Mouse (Mus musculus): ENCODE measurements around the gene Sprtn. TPM values are rescaled to one million over a fixed set of nuclear protein-coding genes. Genes with fewer than 3 reads are reported as not detected.

The Sprtn gene
- polyA plus RNA-seq, 1 experiment from 2014 or later = 9.0 TPM

DNA sequence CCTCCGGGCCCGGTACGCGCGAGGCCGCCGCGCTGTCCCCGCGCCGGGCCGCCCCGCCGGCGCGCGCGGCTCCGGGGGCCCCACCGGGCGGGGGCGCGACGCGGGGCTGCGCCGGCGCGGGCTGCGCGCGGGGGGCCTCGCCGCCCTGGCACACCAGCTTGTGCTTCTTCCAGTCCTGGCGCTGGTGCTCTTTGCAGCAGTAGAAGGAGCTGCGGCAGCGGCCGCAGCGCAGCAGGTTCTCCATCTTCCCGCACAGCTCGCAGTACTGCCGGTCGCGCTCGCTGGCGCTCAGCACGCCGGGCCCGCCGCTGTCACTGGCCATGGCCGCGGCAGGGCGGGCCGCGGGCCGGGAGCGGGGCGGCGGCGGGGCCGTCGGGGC is 51.0 kb downstream of the Sprtn start:
- peak overlapping the region; percentile 93 for H3K9ac ChIP-seq (ENCODE audit: low read depth, low read length)
- peaks cover 37% of the 10 kb centered on the region for H3K4me1 ChIP-seq (ENCODE audit: control insufficient read depth, insufficient read depth, low read length)
- 0% methylated on average over 27 of the region's 62 CpGs for WGBS
- H3K27me3 ChIP-seq (ENCODE audit: control insufficient read depth, insufficient read depth, low read depth, low read length) = no peaks in the 10 kb centered on the region
- peak overlapping the region; percentile 98 for H3K27ac ChIP-seq (ENCODE audit: low read length)
- H3K4me2 ChIP-seq (ENCODE audit: low read length) = peak overlapping the region; percentile 96
- H3K36me3 ChIP-seq (ENCODE audit: control insufficient read depth, insufficient read depth, low read length) = no peaks in the 10 kb centered on the region
- ATAC-seq = peak; percentile 32; the same call in 1 of the 2 replicates
- peak overlapping the region; percentile 88 for H3K4me3 ChIP-seq (ENCODE audit: low read depth, low read length)
- H3K9me3 ChIP-seq (replicated peaks; ENCODE audit: control insufficient read depth, low read length, poor library complexity, severe bottlenecking) = no peaks in the 10 kb centered on the region

GRCm38 (mm10) chr8:124949209-124950068 is 51.8 kb downstream of the Sprtn start, which contains the start of gene Egln1:
TSS of gene Egln1 (minus strand) at chr8:124949324.
- Histone ChIP-seq H3K36me3 (ENCODE audit: control insufficient read depth, insufficient read depth, low read length) (no peaks in the 10 kb centered on the region), H3K4me1 (ENCODE audit: control insufficient read depth, insufficient read depth, low read length) (peaks cover 34% of the 10 kb centered on the region), H3K9me3 (replicated peaks; ENCODE audit: control insufficient read depth, low read length, poor library complexity, severe bottlenecking) (no peaks in the 10 kb centered on the region), H3K4me2 (ENCODE audit: low read length) (peak within 1 kb of the TSS; percentile 96), H3K4me3 (ENCODE audit: low read depth, low read length) (peak within 1 kb of the TSS; percentile 88), H3K27ac (ENCODE audit: low read length) (peak within 1 kb of the TSS; percentile 98), H3K9ac (ENCODE audit: low read depth, low read length) (peak within 1 kb of the TSS; percentile 93), H3K27me3 (ENCODE audit: control insufficient read depth, insufficient read depth, low read depth, low read length) (no peaks in the 10 kb centered on the region)
- ATAC-seq = peak; percentile 86
- under 1% methylated on average over 51 of the region's 98 CpGs for WGBS

DNA sequence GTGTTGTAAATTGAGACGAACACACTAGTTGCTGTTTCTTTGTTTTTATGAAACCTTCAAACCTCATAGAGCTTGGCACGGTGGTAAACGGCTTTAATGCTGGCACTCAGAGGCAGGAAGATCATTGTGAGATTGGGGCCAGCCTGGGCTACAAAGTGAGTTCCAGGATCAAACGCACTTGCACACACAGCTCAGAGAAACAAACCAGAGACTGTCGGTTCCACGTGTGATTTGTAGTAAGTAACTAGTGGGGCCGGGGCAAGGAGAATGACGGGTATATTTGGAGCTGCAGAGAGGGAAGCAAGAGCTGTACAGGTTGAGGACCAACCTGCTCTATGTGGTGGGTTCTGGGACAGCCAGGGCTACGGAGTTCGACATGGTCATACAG is 52.4 kb downstream of the Sprtn start:
- Histone ChIP-seq H3K4me2 (ENCODE audit: low read length) (peak overlapping the region; percentile 63), H3K9ac (ENCODE audit: low read depth, low read length) (peak overlapping the region; percentile 93), H3K4me1 (ENCODE audit: control insufficient read depth, insufficient read depth, low read length) (peaks cover 32% of the 10 kb centered on the region), H3K4me3 (ENCODE audit: low read depth, low read length) (peak overlapping the region; percentile 88), H3K27ac (ENCODE audit: low read length) (peak overlapping the region; percentile 98), H3K27me3 (ENCODE audit: control insufficient read depth, insufficient read depth, low read depth, low read length) (no peaks in the 10 kb centered on the region), H3K9me3 (replicated peaks; ENCODE audit: control insufficient read depth, low read length, poor library complexity, severe bottlenecking) (no peaks in the 10 kb centered on the region), H3K36me3 (ENCODE audit: control insufficient read depth, insufficient read depth, low read length) (no peaks in the 10 kb centered on the region)
- ATAC-seq = peak; percentile 4; the same call in 1 of the 2 replicates
- 25% methylated on average over 10 of the region's 10 CpGs for WGBS

DNA sequence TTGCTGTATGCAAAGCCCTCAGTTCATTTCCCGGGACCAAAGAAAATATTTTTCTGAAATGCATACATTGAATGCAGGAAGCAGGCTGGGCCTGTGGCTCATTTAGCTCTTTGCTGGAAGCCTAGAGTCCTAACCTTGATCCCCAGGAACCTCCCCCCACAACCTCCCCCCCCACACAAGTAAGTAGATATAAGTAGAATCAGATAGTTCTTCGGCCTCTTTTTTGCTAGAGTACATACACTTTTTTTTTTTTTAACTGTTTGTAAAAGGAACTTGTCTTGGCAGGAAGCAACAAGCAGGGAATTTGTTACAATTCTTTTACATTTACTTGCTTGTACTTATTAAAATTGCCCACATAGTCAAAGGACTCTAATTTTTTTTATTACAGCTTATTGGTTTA is 53.2 kb downstream of the Sprtn start:
- ATAC-seq = no peak
- H3K9ac ChIP-seq (ENCODE audit: low read depth, low read length) = peak overlapping the region; percentile 93; the same call in 1 of the 2 replicates
- peaks cover 24% of the 10 kb centered on the region for H3K4me1 ChIP-seq (ENCODE audit: control insufficient read depth, insufficient read depth, low read length)
- H3K27ac ChIP-seq (ENCODE audit: low read length) = no peak overlapping the region
- 0 out of 2 replicates have a peak overlapping the region, but pooled peaks have one; percentile 88 for H3K4me3 ChIP-seq (ENCODE audit: low read depth, low read length)
- WGBS = 85% methylated on average over 2 of the region's 2 CpGs
- H3K4me2 ChIP-seq (ENCODE audit: low read length) = peak overlapping the region; percentile 63
- H3K27me3 ChIP-seq (ENCODE audit: control insufficient read depth, insufficient read depth, low read depth, low read length) = no peaks in the 10 kb centered on the region
- H3K36me3 ChIP-seq (ENCODE audit: control insufficient read depth, insufficient read depth, low read length) = no peaks in the 10 kb centered on the region
- H3K9me3 ChIP-seq (replicated peaks; ENCODE audit: control insufficient read depth, low read length, poor library complexity, severe bottlenecking) = no peaks in the 10 kb centered on the region

- Histone ChIP-seq H3K9me3 (replicated peaks; ENCODE audit: control insufficient read depth, low read length, poor library complexity, severe bottlenecking) (no peaks in the 10 kb centered on the region), H3K4me2 (ENCODE audit: low read length) (no peak overlapping the region), H3K27me3 (ENCODE audit: control insufficient read depth, insufficient read depth, low read depth, low read length) (no peaks in the 10 kb centered on the region), H3K4me1 (ENCODE audit: control insufficient read depth, insufficient read depth, low read length) (peaks cover 10% of the 10 kb centered on the region), H3K9ac (ENCODE audit: low read depth, low read length) (no peak overlapping the region), H3K4me3 (ENCODE audit: low read depth, low read length) (no peak overlapping the region), H3K27ac (ENCODE audit: low read length) (no peak overlapping the region), H3K36me3 (ENCODE audit: control insufficient read depth, insufficient read depth, low read length) (no peaks in the 10 kb centered on the region)
- 88% methylated on average over 7 of the region's 7 CpGs for WGBS
- no peak for ATAC-seq
Measured at GRCm38 (mm10) chr8:124953188-124953587, 55.5 kb downstream of the Sprtn start.

- no peaks in the 10 kb centered on the region for H3K36me3 ChIP-seq (ENCODE audit: control insufficient read depth, insufficient read depth, low read length)
- H3K9ac ChIP-seq (ENCODE audit: low read depth, low read length) = no peak overlapping the region
- H3K4me1 ChIP-seq (ENCODE audit: control insufficient read depth, insufficient read depth, low read length) = peaks cover 10% of the 10 kb centered on the region
- H3K27me3 ChIP-seq (ENCODE audit: control insufficient read depth, insufficient read depth, low read depth, low read length) = no peaks in the 10 kb centered on the region
- ATAC-seq = no peak
- H3K9me3 ChIP-seq (replicated peaks; ENCODE audit: control insufficient read depth, low read length, poor library complexity, severe bottlenecking) = no peaks in the 10 kb centered on the region
- H3K4me3 ChIP-seq (ENCODE audit: low read depth, low read length) = no peak overlapping the region
- H3K27ac ChIP-seq (ENCODE audit: low read length) = no peak overlapping the region
- no peak overlapping the region for H3K4me2 ChIP-seq (ENCODE audit: low read length)
- WGBS = 70% methylated on average over 8 of the region's 8 CpGs
Measured at GRCm38 (mm10) chr8:124954572-124955082, 56.9 kb downstream of the Sprtn start.

Other genes with a start within 250 kb of the Sprtn start
- gene 2310022B05Rik, start 234.5 kb upstream of the Sprtn start, polyA plus RNA-seq (2015; fragmentation: Nextera tagmentation; extraction: Ambion mirVana) = 20.0 and 24.2 TPM in 2 replicates
- gene Ttc13, start 175.9 kb upstream of the Sprtn start, polyA plus RNA-seq (2015; fragmentation: Nextera tagmentation; extraction: Ambion mirVana) = 64.6 and 66.2 TPM in 2 replicates
- 34.8 and 36.0 TPM in 2 replicates for gene Arv1, start 175.7 kb upstream of the Sprtn start, polyA plus RNA-seq (2015; fragmentation: Nextera tagmentation; extraction: Ambion mirVana)
- gene Fam89a, start 146.1 kb upstream of the Sprtn start, polyA plus RNA-seq (2015; fragmentation: Nextera tagmentation; extraction: Ambion mirVana) = 0.26 and 0.40 TPM in 2 replicates
- gene Trim67, start 104.8 kb upstream of the Sprtn start, polyA plus RNA-seq (2015; fragmentation: Nextera tagmentation; extraction: Ambion mirVana) = 28.0 and 29.5 TPM in 2 replicates
- gene Gnpat, start 34.9 kb upstream of the Sprtn start, polyA plus RNA-seq (2015; fragmentation: Nextera tagmentation; extraction: Ambion mirVana) = 70.7 and 74.1 TPM in 2 replicates
- 25.5 and 27.3 TPM in 2 replicates for gene 2810004N23Rik, start 34.8 kb upstream of the Sprtn start, polyA plus RNA-seq (2015; fragmentation: Nextera tagmentation; extraction: Ambion mirVana)
- 14.1 and 15.3 TPM in 2 replicates for gene Exoc8, start 181 bp upstream of the Sprtn start, polyA plus RNA-seq (2015; fragmentation: Nextera tagmentation; extraction: Ambion mirVana)
- 15.6 and 17.8 TPM in 2 replicates for gene Egln1, start 51.4 kb downstream of the Sprtn start, polyA plus RNA-seq (2015; fragmentation: Nextera tagmentation; extraction: Ambion mirVana)
- gene Tsnax, start 115.1 kb downstream of the Sprtn start, polyA plus RNA-seq (2015; fragmentation: Nextera tagmentation; extraction: Ambion mirVana) = 238 and 243 TPM in 2 replicates
- 1.2 and 1.5 TPM in 2 replicates for gene Disc1, start 156.3 kb downstream of the Sprtn start, polyA plus RNA-seq (2015; fragmentation: Nextera tagmentation; extraction: Ambion mirVana)